8 mouse cellular contexts compared by ENCODE assay signal in the genomic region with DNA sequence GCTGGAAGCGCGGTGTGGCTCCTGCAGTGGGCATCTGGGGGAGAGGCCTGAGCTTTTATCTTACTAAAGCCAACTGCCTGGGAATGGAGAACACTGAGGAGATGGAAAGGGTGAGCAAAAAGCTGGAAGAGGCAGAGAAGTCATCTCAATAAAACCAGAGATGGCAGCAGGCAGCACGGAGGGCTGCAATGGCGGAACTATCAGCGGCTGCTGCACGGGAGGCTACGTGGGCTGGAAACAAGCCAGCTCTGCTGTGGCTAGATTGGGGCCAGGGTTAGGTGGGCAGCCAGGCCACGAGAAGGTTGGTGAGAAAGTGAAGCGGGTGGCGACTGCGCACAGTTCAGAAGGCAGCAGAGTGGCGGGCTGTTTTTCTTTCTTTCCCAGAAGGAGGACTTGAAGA.
DNase-seq lines count a peak whose midpoint lies in the region; ATAC-seq and TF ChIP-seq lines count a peak whose summit lies in the region.

No protein-coding gene starts in this region.

- no peaks in the 10 kb centered on the region for H3K27me3 ChIP-seq in lung, postnatal 0 days (replicated peaks; ENCODE audit: insufficient read depth, low read length)
- H3K27me3 ChIP-seq in hindbrain, postnatal 0 days (ENCODE audit: insufficient read depth, low read length) = no peaks in the 10 kb centered on the region
- H3K27me3 ChIP-seq in neural tube, embryonic 13.5 days = no peaks in the 10 kb centered on the region

- DNase-seq in adrenal gland, postnatal 14 days = peak; percentile 36
- DNase-seq in adrenal gland, adult 18-20 months (ENCODE audit: low spot score in 2 of 2) = no peak
- no peak for DNase-seq in lung, postnatal 0 days (ENCODE audit: low spot score)
- DNase-seq in lung, adult 2 months = no peak
- DNase-seq in hindbrain, postnatal 0 days (ENCODE audit: low spot score) = peak; percentile 55
- no peak for DNase-seq in gastrocnemius, postnatal 4 days (ENCODE audit: low spot score in 2 of 2)
- no peak for DNase-seq in gastrocnemius, adult 8-10 months (ENCODE audit: low spot score in 2 of 2)

- H3K4me3 ChIP-seq in lung, postnatal 0 days (ENCODE audit: low read depth, low read length) = no peak overlapping the region
- no peak overlapping the region for H3K4me3 ChIP-seq in lung, adult 2 months (replicated peaks; ENCODE audit: extremely low read depth, low read depth, low read length)
- peak overlapping the region; percentile 1; the same call in 1 of the 2 replicates for H3K4me3 ChIP-seq in hindbrain, postnatal 0 days (ENCODE audit: low read length)
- 0 out of 2 replicates have a peak overlapping the region, but pooled peaks have one; percentile 2 for H3K4me3 ChIP-seq in neural tube, embryonic 13.5 days

- H3K4me1 ChIP-seq in lung, postnatal 0 days (ENCODE audit: insufficient read depth, low read depth, low read length) = peaks cover 24% of the 10 kb centered on the region
- H3K4me1 ChIP-seq in lung, adult 2 months (ENCODE audit: control insufficient read depth, insufficient read depth, low read length) = peaks cover 13% of the 10 kb centered on the region
- H3K4me1 ChIP-seq in hindbrain, postnatal 0 days (ENCODE audit: insufficient read depth, low read length) = peaks cover 43% of the 10 kb centered on the region
- peaks cover 83% of the 10 kb centered on the region for H3K4me1 ChIP-seq in neural tube, embryonic 13.5 days (replicated peaks)

- no peaks in the 10 kb centered on the region for H3K36me3 ChIP-seq in lung, postnatal 0 days (ENCODE audit: insufficient read depth, low read length)
- H3K36me3 ChIP-seq in hindbrain, postnatal 0 days (ENCODE audit: insufficient read depth, low read length) = no peaks in the 10 kb centered on the region
- H3K36me3 ChIP-seq in neural tube, embryonic 13.5 days = no peaks in the 10 kb centered on the region

- TF ChIP-seq POLR2A in lung, adult 2 months (IDR thresholded peaks at IDR 0.05; ENCODE audit: borderline replicate concordance, extremely low read depth, low read depth, low read length) = no peak

- ATAC-seq in lung, postnatal 0 days = no peak
- no peak for ATAC-seq in hindbrain, postnatal 0 days
- ATAC-seq in neural tube, embryonic 13.5 days (ENCODE audit: low read depth) = no peak

- no peak overlapping the region for H3K27ac ChIP-seq in lung, postnatal 0 days (ENCODE audit: low read length)
- no peak overlapping the region for H3K27ac ChIP-seq in hindbrain, postnatal 0 days
- peak overlapping the region; percentile 84 for H3K27ac ChIP-seq in neural tube, embryonic 13.5 days (replicated peaks)

- no peak for TF ChIP-seq EP300 in lung, postnatal 0 days (IDR thresholded peaks at IDR 0.05)

- 37% methylated on average over 12 of the region's 12 CpGs for WGBS in lung, postnatal 0 days
- 66% methylated on average over 12 of the region's 12 CpGs for WGBS in lung, adult 2 months
- 24% methylated on average over 12 of the region's 12 CpGs for WGBS in hindbrain, postnatal 0 days
- 21% methylated on average over 12 of the region's 12 CpGs for WGBS in neural tube, embryonic 13.5 days

- TF ChIP-seq CTCF in lung, postnatal 0 days (IDR thresholded peaks at IDR 0.05) = no peak
- no peak for TF ChIP-seq CTCF in lung, adult 2 months (IDR thresholded peaks at IDR 0.05; ENCODE audit: insufficient read depth, low read length)
- no peak for TF ChIP-seq CTCF in hindbrain, postnatal 0 days (IDR thresholded peaks at IDR 0.05; ENCODE audit: low read depth)

- H3K4me2 ChIP-seq in lung, postnatal 0 days (replicated peaks; ENCODE audit: low read depth, low read length) = peak overlapping the region; percentile 43
- H3K4me2 ChIP-seq in hindbrain, postnatal 0 days (ENCODE audit: low read depth, low read length) = peak overlapping the region; percentile 47
- H3K4me2 ChIP-seq in neural tube, embryonic 13.5 days = peak overlapping the region; percentile 46

- no peak overlapping the region for H3K9ac ChIP-seq in lung, postnatal 0 days (replicated peaks; ENCODE audit: low read depth)
- H3K9ac ChIP-seq in hindbrain, postnatal 0 days (replicated peaks; ENCODE audit: low read length) = no peak overlapping the region
- H3K9ac ChIP-seq in neural tube, embryonic 13.5 days = peak overlapping the region; percentile 58

- no peaks in the 10 kb centered on the region for H3K9me3 ChIP-seq in lung, postnatal 0 days (ENCODE audit: low read length)
- no peaks in the 10 kb centered on the region for H3K9me3 ChIP-seq in hindbrain, postnatal 0 days (ENCODE audit: low read length)
- no peaks in the 10 kb centered on the region for H3K9me3 ChIP-seq in neural tube, embryonic 13.5 days

Comparison
In these comparisons a context has a peak if more than half of its experiments do, and no peak if none do; other contexts are left out.
1. DNase-seq: peak in adrenal gland, postnatal 14 days (single experiment) and hindbrain, postnatal 0 days (single experiment); none in adrenal gland, adult 18-20 months (0 of 2), lung, postnatal 0 days (single experiment), lung, adult 2 months (single experiment), gastrocnemius, postnatal 4 days (0 of 2) and gastrocnemius, adult 8-10 months (0 of 2).
2. H3K4me3 ChIP-seq: peak in hindbrain, postnatal 0 days (single experiment) and neural tube, embryonic 13.5 days (single experiment); none in lung, postnatal 0 days (single experiment) and lung, adult 2 months (single experiment).
3. Peak in every context shown above with its lines, with median percentiles within 50 percentile points of each other: H3K4me2 ChIP-seq.